Mouse (Mus musculus): ENCODE results near the gene Tmod3. TPM values are rescaled to one million over a fixed set of nuclear protein-coding genes. Genes with fewer than 3 reads are reported as not detected.

The Tmod3 gene
- polyA plus RNA-seq, 1 experiment, result 69.3 TPM

GRCm38 (mm10) chr9:75521788-75522187 lies 37.7 kb downstream of the Tmod3 start:
- H3K27me3 ChIP-seq (ENCODE audit: control insufficient read depth, insufficient read depth, low read length, poor library complexity, severe bottlenecking), result no peaks in the 10 kb centered on the region
- H3K9ac ChIP-seq (ENCODE audit: low read depth, poor library complexity, severe bottlenecking), result no peak overlapping the region
- TF ChIP-seq POLR2A (IDR thresholded peaks at IDR 0.05; ENCODE audit: insufficient read depth, low read length) (no peak), EP300 (IDR thresholded peaks at IDR 0.05; ENCODE audit: insufficient read depth, low read depth, low read length) (no peak), CTCF (IDR thresholded peaks at IDR 0.05; ENCODE audit: low read depth, low read length) (peak; percentile 60)
- no peaks in the 10 kb centered on the region for H3K9me3 ChIP-seq (replicated peaks; ENCODE audit: control insufficient read depth, insufficient read depth, low read length, poor library complexity, severe bottlenecking)
- H3K27ac ChIP-seq (ENCODE audit: insufficient read depth, low read length), result no peak overlapping the region
- no peaks in the 10 kb centered on the region for H3K36me3 ChIP-seq (ENCODE audit: control insufficient read depth, insufficient read depth, low read length, poor library complexity, severe bottlenecking)
- no peak overlapping the region for H3K4me3 ChIP-seq (ENCODE audit: low read depth, low read length)
- no peaks in the 10 kb centered on the region for H3K4me1 ChIP-seq (ENCODE audit: control insufficient read depth, insufficient read depth, low read length)

GRCm38 (mm10) chr9:75520940-75521339 lies 38.5 kb downstream of the Tmod3 start:
- H3K4me1 ChIP-seq (ENCODE audit: control insufficient read depth, insufficient read depth, low read length), result no peaks in the 10 kb centered on the region
- no peak overlapping the region for H3K27ac ChIP-seq (ENCODE audit: insufficient read depth, low read length)
- no peak overlapping the region for H3K4me3 ChIP-seq (ENCODE audit: low read depth, low read length)
- no peaks in the 10 kb centered on the region for H3K27me3 ChIP-seq (ENCODE audit: control insufficient read depth, insufficient read depth, low read length, poor library complexity, severe bottlenecking)
- no peaks in the 10 kb centered on the region for H3K9me3 ChIP-seq (replicated peaks; ENCODE audit: control insufficient read depth, insufficient read depth, low read length, poor library complexity, severe bottlenecking)
- TF ChIP-seq EP300 (IDR thresholded peaks at IDR 0.05; ENCODE audit: insufficient read depth, low read depth, low read length) (no peak), CTCF (IDR thresholded peaks at IDR 0.05; ENCODE audit: low read depth, low read length) (no peak), POLR2A (IDR thresholded peaks at IDR 0.05; ENCODE audit: insufficient read depth, low read length) (no peak)
- H3K9ac ChIP-seq (ENCODE audit: low read depth, poor library complexity, severe bottlenecking), result no peak overlapping the region
- no peaks in the 10 kb centered on the region for H3K36me3 ChIP-seq (ENCODE audit: control insufficient read depth, insufficient read depth, low read length, poor library complexity, severe bottlenecking)

DNA sequence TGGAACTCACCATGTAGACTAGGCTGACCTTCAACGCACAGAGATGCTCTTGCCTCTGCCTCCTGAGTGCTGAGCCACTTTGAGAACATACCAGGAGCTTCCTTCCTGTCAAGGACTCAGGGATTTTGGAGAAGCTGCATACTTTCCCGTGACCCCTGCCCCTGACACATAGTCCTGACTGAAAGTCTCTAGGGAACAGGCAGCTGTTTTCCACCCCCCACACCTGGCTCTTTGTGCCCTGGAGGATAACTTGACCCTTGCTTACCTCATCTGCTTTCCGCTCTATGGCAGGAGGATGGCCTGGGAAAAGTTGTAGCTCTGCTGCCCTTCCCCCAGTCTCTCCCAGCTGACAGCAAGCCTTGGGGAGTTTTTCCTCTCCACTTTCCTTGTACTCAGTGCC lies 41.7 kb downstream of the Tmod3 start:
- Histone ChIP-seq H3K4me1 (ENCODE audit: control insufficient read depth, insufficient read depth, low read length) (no peaks in the 10 kb centered on the region), H3K36me3 (ENCODE audit: control insufficient read depth, insufficient read depth, low read length, poor library complexity, severe bottlenecking) (no peaks in the 10 kb centered on the region; the same call in none of the 2 replicates), H3K9me3 (replicated peaks; ENCODE audit: control insufficient read depth, insufficient read depth, low read length, poor library complexity, severe bottlenecking) (no peaks in the 10 kb centered on the region), H3K27me3 (ENCODE audit: control insufficient read depth, insufficient read depth, low read length, poor library complexity, severe bottlenecking) (no peaks in the 10 kb centered on the region), H3K27ac (ENCODE audit: insufficient read depth, low read length) (no peak overlapping the region), H3K9ac (ENCODE audit: low read depth, poor library complexity, severe bottlenecking) (no peak overlapping the region), H3K4me3 (ENCODE audit: low read depth, low read length) (no peak overlapping the region)
- no peak for TF ChIP-seq EP300 (IDR thresholded peaks at IDR 0.05; ENCODE audit: insufficient read depth, low read depth, low read length)
- TF ChIP-seq CTCF (IDR thresholded peaks at IDR 0.05; ENCODE audit: low read depth, low read length), result no peak
- TF ChIP-seq POLR2A (IDR thresholded peaks at IDR 0.05; ENCODE audit: insufficient read depth, low read length), result no peak

DNA sequence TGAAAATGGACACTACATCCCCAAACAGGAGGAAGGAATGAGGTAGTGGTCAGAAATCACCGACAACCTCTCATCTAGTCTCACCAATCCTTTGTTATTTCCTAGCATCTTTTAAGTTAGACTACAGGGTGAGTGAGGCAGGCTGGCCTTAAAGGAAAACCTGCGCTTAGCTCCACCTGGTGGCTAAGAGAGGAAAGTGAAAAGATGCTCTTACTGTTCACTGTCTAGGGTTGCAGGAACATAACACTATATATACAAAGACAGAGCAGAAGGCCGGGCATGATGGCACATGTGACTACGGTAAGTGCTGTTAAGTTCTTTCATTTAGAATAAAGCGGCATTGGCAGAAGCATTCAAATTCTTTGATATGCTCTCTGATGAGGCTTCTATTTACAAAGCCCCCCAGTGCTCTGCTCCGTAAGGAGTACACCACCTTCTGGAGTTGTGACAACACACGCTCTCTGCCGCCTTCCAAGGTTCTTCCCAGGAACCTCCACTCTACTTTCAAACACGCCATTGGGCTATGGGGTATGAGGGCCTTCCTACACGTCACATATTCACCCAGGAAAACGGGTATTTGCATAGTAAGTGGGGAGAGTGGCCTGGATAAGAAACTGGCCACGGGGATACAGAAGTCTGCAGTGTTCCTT lies 43.9 kb downstream of the Tmod3 start:
- H3K9ac ChIP-seq (ENCODE audit: low read depth, poor library complexity, severe bottlenecking), result no peak overlapping the region
- no peaks in the 10 kb centered on the region for H3K9me3 ChIP-seq (replicated peaks; ENCODE audit: control insufficient read depth, insufficient read depth, low read length, poor library complexity, severe bottlenecking)
- H3K4me3 ChIP-seq (ENCODE audit: low read depth, low read length), result no peak overlapping the region
- no peak overlapping the region for H3K27ac ChIP-seq (ENCODE audit: insufficient read depth, low read length)
- no peaks in the 10 kb centered on the region for H3K27me3 ChIP-seq (ENCODE audit: control insufficient read depth, insufficient read depth, low read length, poor library complexity, severe bottlenecking)
- no peaks in the 10 kb centered on the region for H3K4me1 ChIP-seq (ENCODE audit: control insufficient read depth, insufficient read depth, low read length)
- H3K36me3 ChIP-seq (ENCODE audit: control insufficient read depth, insufficient read depth, low read length, poor library complexity, severe bottlenecking), result no peaks in the 10 kb centered on the region; the same call in none of the 2 replicates
- TF ChIP-seq CTCF (IDR thresholded peaks at IDR 0.05; ENCODE audit: low read depth, low read length) (peak; percentile 48), EP300 (IDR thresholded peaks at IDR 0.05; ENCODE audit: insufficient read depth, low read depth, low read length) (no peak)

GRCm38 (mm10) chr9:75511236-75511939 lies 48.1 kb downstream of the Tmod3 start:
- no peaks in the 10 kb centered on the region for H3K9me3 ChIP-seq (replicated peaks; ENCODE audit: control insufficient read depth, insufficient read depth, low read length, poor library complexity, severe bottlenecking)
- H3K36me3 ChIP-seq (ENCODE audit: control insufficient read depth, insufficient read depth, low read length, poor library complexity, severe bottlenecking), result peaks cover 5% of the 10 kb centered on the region
- no peak overlapping the region for H3K9ac ChIP-seq (ENCODE audit: low read depth, poor library complexity, severe bottlenecking)
- TF ChIP-seq CTCF (IDR thresholded peaks at IDR 0.05; ENCODE audit: low read depth, low read length) (no peak), POLR2A (IDR thresholded peaks at IDR 0.05; ENCODE audit: insufficient read depth, low read length) (no peak), EP300 (IDR thresholded peaks at IDR 0.05; ENCODE audit: insufficient read depth, low read depth, low read length) (no peak)
- no peak overlapping the region for H3K27ac ChIP-seq (ENCODE audit: insufficient read depth, low read length)
- H3K27me3 ChIP-seq (ENCODE audit: control insufficient read depth, insufficient read depth, low read length, poor library complexity, severe bottlenecking), result no peaks in the 10 kb centered on the region
- no peaks in the 10 kb centered on the region for H3K4me1 ChIP-seq (ENCODE audit: control insufficient read depth, insufficient read depth, low read length)
- no peak overlapping the region for H3K4me3 ChIP-seq (ENCODE audit: low read depth, low read length)

GRCm38 (mm10) chr9:75504311-75504710 lies 55.1 kb downstream of the Tmod3 start:
- Histone ChIP-seq H3K27me3 (ENCODE audit: control insufficient read depth, insufficient read depth, low read length, poor library complexity, severe bottlenecking) (no peaks in the 10 kb centered on the region), H3K9me3 (replicated peaks; ENCODE audit: control insufficient read depth, insufficient read depth, low read length, poor library complexity, severe bottlenecking) (no peaks in the 10 kb centered on the region), H3K36me3 (ENCODE audit: control insufficient read depth, insufficient read depth, low read length, poor library complexity, severe bottlenecking) (peaks cover 7% of the 10 kb centered on the region), H3K27ac (ENCODE audit: insufficient read depth, low read length) (no peak overlapping the region), H3K4me3 (ENCODE audit: low read depth, low read length) (no peak overlapping the region), H3K4me1 (ENCODE audit: control insufficient read depth, insufficient read depth, low read length) (no peaks in the 10 kb centered on the region), H3K9ac (ENCODE audit: low read depth, poor library complexity, severe bottlenecking) (no peak overlapping the region)
- TF ChIP-seq EP300 (IDR thresholded peaks at IDR 0.05; ENCODE audit: insufficient read depth, low read depth, low read length) (no peak), CTCF (IDR thresholded peaks at IDR 0.05; ENCODE audit: low read depth, low read length) (no peak), POLR2A (IDR thresholded peaks at IDR 0.05; ENCODE audit: insufficient read depth, low read length) (no peak)
